Mouse (Mus musculus) testis, adult 2 months (tissue): ENCODE results near the gene Il2rb. TPM values are rescaled to one million over a fixed set of nuclear protein-coding genes. Genes with fewer than 3 reads are reported as not detected.

Experiments used
- H3K27ac ChIP-seq: fragments of 200-500 bp; 2 replicates; pipeline ENCODE4 v1.5.1; 2012; ENCODE audit warnings: low read depth, low read length; ENCODE audit not compliant: control insufficient read depth, insufficient read depth
- H3K27me3 ChIP-seq: fragments of 200-500 bp; 2 replicates; pipeline ENCODE4 v1.6.1; 2012; ENCODE audit warnings: mild to moderate bottlenecking, low read length, moderate library complexity; ENCODE audit not compliant: control insufficient read depth, insufficient read depth
- H3K36me3 ChIP-seq: fragments of 200-500 bp; 2 replicates; pipeline ENCODE4 v1.6.1; 2012; ENCODE audit warnings: mild to moderate bottlenecking, low read length; ENCODE audit not compliant: control insufficient read depth, insufficient read depth
- H3K4me1 ChIP-seq: fragments of 200-500 bp; 2 replicates; pipeline ENCODE4 v1.6.1; 2012; ENCODE audit warnings: low read length; ENCODE audit not compliant: control insufficient read depth, insufficient read depth
- H3K4me3 ChIP-seq: fragments of 200-500 bp; 2 replicates; pipeline ENCODE4 v1.5.1; 2012; ENCODE audit warnings: low read depth, mild to moderate bottlenecking, low read length, moderate library complexity, mixed read lengths; ENCODE audit not compliant: control insufficient read depth
- CTCF ChIP-seq: fragments of 200-500 bp; IDR thresholded peaks from 2 replicates; pipeline ENCODE4 v1.5.1; 2012; ENCODE audit warnings: low read depth, mild to moderate bottlenecking, inconsistent platforms, low read length, moderate library complexity; ENCODE audit not compliant: control insufficient read depth, insufficient read depth, insufficient replicate concordance
- POLR2A ChIP-seq: fragments of 200-500 bp; IDR thresholded peaks from 2 replicates; pipeline ENCODE4 v1.6.1; 2012; ENCODE audit warnings: low read depth, mild to moderate bottlenecking, inconsistent platforms, low read length, moderate library complexity; ENCODE audit not compliant: control insufficient read depth
- polyA plus RNA-seq: library from polyadenylated mRNA; depleted of rRNA; stranded (reverse); fragments of >200 nt; gene quantifications from 2 replicates; pipeline ENCODE4 v1.2.3, GENCODE M21; 2012

The Il2rb gene
- polyA plus RNA-seq, 1 experiment = 0.47 TPM

DNA sequence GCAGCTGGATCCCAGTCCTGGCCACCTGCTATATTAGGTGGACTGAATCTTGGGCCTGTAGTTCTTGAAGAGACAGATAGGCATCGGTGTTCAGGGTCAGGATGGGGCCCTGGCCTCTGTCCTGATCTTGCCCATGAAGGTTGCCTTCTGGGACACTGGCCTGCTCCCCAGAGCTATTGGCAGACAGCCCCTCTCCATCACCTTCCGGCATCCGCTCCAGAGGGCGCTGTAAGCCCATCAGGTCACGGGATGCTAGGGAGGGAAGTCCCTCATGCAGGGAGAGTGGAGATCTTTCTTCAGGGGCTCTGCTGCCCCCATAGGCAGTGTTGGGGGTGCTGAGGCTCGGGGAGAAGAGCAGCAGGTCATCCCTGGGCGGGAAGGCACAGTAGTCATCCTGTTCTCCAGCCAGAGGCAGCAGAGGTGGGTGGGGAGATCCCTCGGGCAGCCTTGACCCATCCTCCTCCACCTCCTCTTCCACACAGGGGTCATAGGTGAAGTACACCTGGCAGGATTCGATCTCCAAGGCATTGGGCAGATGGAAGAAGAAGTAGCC, 13.5 kb downstream of the Il2rb start:
- no peaks in the 10 kb centered on the region for H3K27me3 ChIP-seq
- no peak overlapping the region for H3K4me3 ChIP-seq
- no peaks in the 10 kb centered on the region; the same call in 1 of the 2 replicates for H3K4me1 ChIP-seq
- no peak overlapping the region for H3K27ac ChIP-seq
- no peaks in the 10 kb centered on the region for H3K36me3 ChIP-seq
- no peak for TF ChIP-seq CTCF
- TF ChIP-seq POLR2A = no peak

DNA sequence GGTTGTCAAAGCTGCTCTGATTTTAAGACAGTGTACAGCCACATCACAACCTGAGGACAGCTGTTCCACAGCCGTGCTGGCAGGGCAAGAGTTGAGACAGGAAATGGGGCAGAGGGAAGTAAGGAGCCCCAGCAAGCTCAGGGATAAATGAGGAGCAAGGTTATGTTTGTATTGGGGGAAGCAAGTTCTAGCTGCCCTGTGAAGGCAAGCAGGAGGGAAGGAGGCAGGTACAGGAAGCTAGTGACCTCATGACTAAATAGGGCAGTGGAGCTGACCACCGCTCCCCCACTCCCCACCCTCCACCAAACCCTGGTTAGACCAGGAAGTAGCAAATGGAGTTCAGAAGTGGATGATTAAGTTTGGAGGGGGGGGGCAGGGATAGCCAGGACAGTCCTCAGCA, 14.1 kb downstream of the Il2rb start:
- H3K36me3 ChIP-seq = no peaks in the 10 kb centered on the region
- no peaks in the 10 kb centered on the region; the same call in 1 of the 2 replicates for H3K4me1 ChIP-seq
- no peak overlapping the region for H3K4me3 ChIP-seq
- no peak for TF ChIP-seq CTCF
- no peak for TF ChIP-seq POLR2A
- no peak overlapping the region; the same call in 1 of the 2 replicates for H3K27ac ChIP-seq
- H3K27me3 ChIP-seq = no peaks in the 10 kb centered on the region

GRCm38 (mm10) chr15:78480111-78480510, 15.0 kb downstream of the Il2rb start:
- Histone ChIP-seq H3K27me3 (no peaks in the 10 kb centered on the region), H3K4me3 (no peak overlapping the region), H3K4me1 (no peaks in the 10 kb centered on the region; the same call in 1 of the 2 replicates), H3K27ac (no peak overlapping the region), H3K36me3 (no peaks in the 10 kb centered on the region)
- TF ChIP-seq POLR2A = no peak

GRCm38 (mm10) chr15:78479470-78479869, 15.6 kb downstream of the Il2rb start:
- H3K4me1 ChIP-seq = no peaks in the 10 kb centered on the region; the same call in 1 of the 2 replicates
- H3K27ac ChIP-seq = no peak overlapping the region
- H3K36me3 ChIP-seq = no peaks in the 10 kb centered on the region
- no peak overlapping the region for H3K4me3 ChIP-seq
- no peaks in the 10 kb centered on the region for H3K27me3 ChIP-seq
- TF ChIP-seq POLR2A (no peak), CTCF (no peak)

GRCm38 (mm10) chr15:78478073-78478472, 17.0 kb downstream of the Il2rb start:
- TF ChIP-seq CTCF (no peak), POLR2A (no peak)
- no peaks in the 10 kb centered on the region for H3K36me3 ChIP-seq
- H3K4me1 ChIP-seq = no peaks in the 10 kb centered on the region; the same call in 1 of the 2 replicates
- no peak overlapping the region for H3K4me3 ChIP-seq
- no peaks in the 10 kb centered on the region for H3K27me3 ChIP-seq
- H3K27ac ChIP-seq = no peak overlapping the region

GRCm38 (mm10) chr15:78476878-78477277, 18.2 kb downstream of the Il2rb start:
- Histone ChIP-seq H3K27me3 (no peaks in the 10 kb centered on the region), H3K4me1 (no peaks in the 10 kb centered on the region; the same call in 1 of the 2 replicates), H3K4me3 (no peak overlapping the region), H3K36me3 (no peaks in the 10 kb centered on the region), H3K27ac (no peak overlapping the region)
- TF ChIP-seq CTCF (no peak), POLR2A (no peak)

DNA sequence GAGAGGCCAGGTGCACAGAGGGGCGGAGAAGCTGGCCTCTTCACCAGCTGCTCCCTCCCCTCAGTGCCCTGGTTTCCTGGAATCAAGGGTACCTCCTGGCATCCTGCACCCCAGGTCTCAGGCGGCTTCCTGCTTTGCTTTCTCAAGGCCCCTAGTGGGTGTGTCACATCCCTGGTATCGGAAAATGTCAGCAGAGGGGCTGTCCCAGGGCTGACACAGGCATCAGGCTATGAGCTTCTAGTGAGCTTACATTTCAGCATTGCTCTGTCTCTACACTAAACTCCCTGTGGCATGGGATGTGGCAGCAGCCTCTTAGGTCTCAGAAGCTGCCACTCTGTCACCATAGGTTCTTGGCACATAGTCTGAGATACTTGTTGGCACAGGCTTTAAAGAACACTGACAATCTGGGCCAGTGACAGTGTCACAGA, 19.5 kb downstream of the Il2rb start:
- no peak for TF ChIP-seq CTCF
- no peak for TF ChIP-seq POLR2A
- H3K36me3 ChIP-seq = no peaks in the 10 kb centered on the region
- H3K27ac ChIP-seq = no peak overlapping the region

More for the DNA sequence above, 19.5 kb downstream of the Il2rb start:
- Histone ChIP-seq H3K27me3 (no peaks in the 10 kb centered on the region), H3K4me1 (no peaks in the 10 kb centered on the region; the same call in 1 of the 2 replicates), H3K4me3 (no peak overlapping the region)
